Mouse (Mus musculus): Measurements from ENCODE around the gene Cldn7. TPM values are rescaled to one million over a fixed set of nuclear protein-coding genes. Genes with fewer than 3 reads are reported as not detected.

The Cldn7 gene
- total and polyA plus RNA-seq, 2 experiments from 2014 or later: 0.57 TPM; not detected in 1

DNA sequence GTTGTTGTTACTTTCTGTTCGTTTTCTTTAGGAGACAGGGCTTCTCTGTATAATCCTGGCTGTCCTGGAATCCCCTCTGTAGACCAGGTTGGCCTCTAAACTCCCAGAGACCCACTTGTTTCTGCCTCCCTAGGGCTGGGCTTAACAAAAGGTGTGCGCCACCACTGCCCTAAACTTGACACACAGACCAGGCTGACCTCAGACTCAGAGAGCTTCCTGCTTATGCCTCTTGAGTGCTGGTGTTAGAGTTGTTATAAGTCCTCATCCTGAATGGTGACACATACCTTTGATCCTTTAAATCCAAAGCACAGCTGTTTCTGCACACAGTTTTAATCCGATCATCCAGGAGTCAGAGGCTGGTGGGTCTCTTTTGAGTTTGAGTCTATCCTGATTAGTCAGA, 28.4 kb downstream of the Cldn7 start:
- Histone ChIP-seq H3K4me1 (ENCODE audit: insufficient read depth, low read length) (no peaks in the 10 kb centered on the region; the same call in 1 of the 2 replicates), H3K4me3 (ENCODE audit: low read depth, low read length) (no peak overlapping the region), H3K4me2 (ENCODE audit: low read depth, low read length, poor library complexity, severe bottlenecking) (peak overlapping the region; percentile 61), H3K9me3 (ENCODE audit: low read length) (no peaks in the 10 kb centered on the region), H3K36me3 (ENCODE audit: insufficient read depth, low read length) (peaks cover 22% of the 10 kb centered on the region), H3K9ac (replicated peaks; ENCODE audit: low read length, poor library complexity, severe bottlenecking) (no peak overlapping the region), H3K27ac (ENCODE audit: low read depth, low read length) (no peak overlapping the region), H3K27me3 (ENCODE audit: insufficient read depth, low read length) (no peaks in the 10 kb centered on the region)
- DNase-seq (ENCODE audit: low spot score) (no peak), ATAC-seq (ENCODE audit: low FRiP score) (no peak)
- WGBS: 92% methylated on average over 3 of the region's 3 CpGs
- TF ChIP-seq CTCF (IDR thresholded peaks at IDR 0.05): no peak

DNA sequence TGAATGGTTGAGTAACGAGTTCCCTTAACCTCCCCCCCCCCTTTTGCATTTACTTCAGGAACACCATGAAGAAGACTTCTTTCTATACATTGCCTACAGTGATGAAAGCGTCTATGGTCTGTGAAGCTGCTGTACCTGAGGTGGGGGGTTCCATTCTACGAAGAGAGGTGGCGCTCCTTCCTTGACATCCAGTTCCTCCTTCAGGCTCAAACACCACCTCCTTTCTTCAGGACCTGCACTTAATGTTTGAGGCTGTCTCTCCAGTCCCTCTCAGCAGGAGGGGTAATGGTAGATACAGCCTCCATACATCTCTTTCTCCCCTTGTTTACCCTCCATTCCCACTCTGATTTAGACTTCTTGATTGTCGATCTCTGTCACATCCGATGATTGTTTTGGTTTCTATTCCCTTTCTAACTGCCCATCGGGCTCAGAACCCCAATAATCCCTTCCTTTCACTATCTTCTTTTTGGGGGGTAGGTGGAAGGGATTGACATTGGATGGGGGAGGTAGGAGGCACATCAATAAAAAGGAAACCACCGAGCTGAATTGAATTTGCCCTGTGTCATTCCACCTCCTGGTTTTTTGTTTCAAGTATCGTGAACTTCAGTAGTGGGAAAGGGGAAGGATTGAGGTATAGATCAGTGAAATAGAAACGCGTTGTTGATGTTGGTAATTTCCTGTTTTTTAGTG, 30.0 kb downstream of the Cldn7 start:
- Histone ChIP-seq H3K4me2 (ENCODE audit: low read depth, low read length, poor library complexity, severe bottlenecking) (no peak overlapping the region), H3K4me3 (ENCODE audit: low read depth, low read length) (no peak overlapping the region), H3K36me3 (ENCODE audit: insufficient read depth, low read length) (peaks cover 17% of the 10 kb centered on the region; the same call in 1 of the 2 replicates), H3K9me3 (ENCODE audit: low read length) (no peaks in the 10 kb centered on the region), H3K4me1 (ENCODE audit: insufficient read depth, low read length) (no peaks in the 10 kb centered on the region; the same call in 1 of the 2 replicates), H3K27me3 (ENCODE audit: insufficient read depth, low read length) (no peaks in the 10 kb centered on the region), H3K27ac (ENCODE audit: low read depth, low read length) (no peak overlapping the region), H3K9ac (replicated peaks; ENCODE audit: low read length, poor library complexity, severe bottlenecking) (no peak overlapping the region)
- ATAC-seq (ENCODE audit: low FRiP score): no peak
- TF ChIP-seq CTCF (IDR thresholded peaks at IDR 0.05): peak; percentile 48
- WGBS: 85% methylated on average over 11 of the region's 11 CpGs
- no peak for DNase-seq (ENCODE audit: low spot score)

DNA sequence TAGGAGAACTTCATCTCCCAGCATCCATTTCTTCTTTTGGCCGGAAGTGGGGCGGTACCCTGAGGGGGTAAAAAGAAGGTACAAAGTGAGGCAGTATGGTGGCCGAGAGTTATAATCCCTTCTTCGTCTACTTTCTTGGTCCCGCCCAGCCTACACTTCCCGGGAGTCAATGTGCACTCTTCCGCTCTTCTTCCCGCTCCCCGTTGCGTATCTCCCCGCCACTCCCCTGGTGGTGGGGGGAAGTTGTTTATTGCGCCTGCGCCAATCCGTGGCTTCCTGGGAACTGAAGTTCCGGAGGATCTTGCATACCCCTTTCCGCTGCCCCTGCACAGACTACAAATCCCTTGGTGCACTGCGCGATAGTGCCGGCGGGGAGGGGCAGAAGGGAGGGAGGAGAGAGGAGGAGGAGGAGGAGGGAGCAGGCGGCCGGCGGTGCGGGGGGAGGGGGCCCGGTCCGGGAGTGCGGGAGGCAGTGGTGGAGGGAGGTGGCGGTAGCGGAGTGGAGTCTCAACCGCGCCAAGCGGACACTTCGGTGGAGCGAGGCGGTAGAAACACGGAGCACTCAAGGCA, 30.9 kb downstream of the Cldn7 start, which contains the start of gene Phf23:
Phf23 (plus strand) TSS at position 387 of the 570 bp plus-strand sequence.
- Histone ChIP-seq H3K9me3 (ENCODE audit: low read length) (no peaks in the 10 kb centered on the region), H3K27ac (ENCODE audit: low read depth, low read length) (peak within 1 kb of the TSS; percentile 82), H3K4me3 (ENCODE audit: low read depth, low read length) (peak within 1 kb of the TSS; percentile 85), H3K4me2 (ENCODE audit: low read depth, low read length, poor library complexity, severe bottlenecking) (peak within 1 kb of the TSS; percentile 95), H3K27me3 (ENCODE audit: insufficient read depth, low read length) (no peaks in the 10 kb centered on the region), H3K36me3 (ENCODE audit: insufficient read depth, low read length) (peaks cover 12% of the 10 kb centered on the region; the same call in 1 of the 2 replicates), H3K4me1 (ENCODE audit: insufficient read depth, low read length) (peaks cover 3% of the 10 kb centered on the region; the same call in 1 of the 2 replicates), H3K9ac (replicated peaks; ENCODE audit: low read length, poor library complexity, severe bottlenecking) (peak within 1 kb of the TSS; percentile 86)
- TF ChIP-seq CTCF (IDR thresholded peaks at IDR 0.05): peak; percentile 64
- peak; percentile 82 for ATAC-seq (ENCODE audit: low FRiP score)
- WGBS: under 1% methylated on average over 36 of the region's 36 CpGs
- DNase-seq (ENCODE audit: low spot score): peak; percentile 99

DNA sequence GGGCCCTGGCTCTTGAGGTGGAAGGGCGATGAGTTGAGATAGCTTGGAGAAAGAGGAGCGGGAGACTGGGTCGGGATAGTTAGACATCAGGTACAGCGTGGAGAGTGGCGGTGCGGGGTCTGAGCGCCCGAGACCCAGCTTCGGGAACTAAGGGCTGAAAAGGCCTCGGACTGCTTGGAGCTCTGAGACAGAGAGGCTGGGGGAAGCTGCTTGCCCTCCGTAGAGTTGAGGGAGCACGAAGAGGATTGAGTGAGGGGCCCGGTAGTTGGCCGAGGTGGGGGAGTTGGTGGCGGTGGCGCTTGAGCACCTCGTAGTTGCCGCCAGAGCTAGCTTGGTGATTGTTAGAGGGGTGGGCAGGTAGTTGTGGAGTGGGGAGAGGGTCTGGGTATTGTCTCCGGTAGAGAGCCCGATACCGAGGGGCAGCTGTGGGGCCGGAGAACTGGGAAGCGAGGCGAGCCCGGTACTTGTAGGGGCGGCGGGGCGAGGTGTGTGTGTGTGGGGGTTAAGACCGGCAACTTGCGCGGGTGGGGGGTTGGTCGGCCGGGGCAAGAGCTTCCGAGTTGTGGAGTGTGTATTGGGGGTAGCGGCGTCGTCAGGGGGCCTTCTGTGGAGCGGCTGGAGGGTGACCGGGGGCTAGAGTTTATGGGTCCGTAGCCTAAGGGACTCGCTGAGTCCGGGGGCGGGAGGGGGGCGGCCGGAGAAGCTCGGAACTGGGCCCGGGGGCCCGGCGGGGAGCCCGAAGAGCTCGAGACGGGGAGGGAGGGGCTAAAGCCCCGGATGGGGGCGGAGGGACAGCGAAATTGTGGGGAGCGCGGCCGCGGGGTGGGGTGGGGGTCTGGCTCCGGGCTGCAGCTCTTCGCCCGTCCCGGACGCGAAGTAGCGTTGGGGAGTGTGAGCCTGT, 31.8 kb downstream of the Cldn7 start:
- under 1% methylated on average over 52 of the region's 66 CpGs for WGBS
- peak; percentile 59 for DNase-seq (ENCODE audit: low spot score)

DNA sequence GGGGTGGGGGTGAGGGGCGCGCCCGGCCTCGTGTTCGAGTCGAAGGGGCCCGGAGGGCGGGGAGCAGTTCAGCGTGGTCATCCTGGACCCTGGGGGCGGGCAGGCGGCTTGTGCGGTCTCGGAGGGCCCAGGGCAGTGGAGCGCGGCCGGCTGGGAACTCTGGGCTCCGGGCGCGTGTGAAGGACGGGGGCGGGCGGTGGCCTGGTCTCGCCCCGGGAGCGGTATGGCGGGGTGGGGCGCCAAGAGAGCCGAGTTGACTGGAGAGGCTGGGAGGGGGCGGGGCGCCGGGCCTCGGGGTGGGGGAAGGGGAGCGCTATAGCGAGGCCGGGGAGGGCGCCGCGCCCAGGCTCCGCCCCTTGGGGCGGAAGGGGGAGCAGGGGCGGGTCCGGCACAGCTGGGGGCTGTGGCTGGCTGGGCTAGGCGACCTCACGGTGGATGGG, 32.5 kb downstream of the Cldn7 start:
- peak overlapping the region; percentile 86 for H3K9ac ChIP-seq (replicated peaks; ENCODE audit: low read length, poor library complexity, severe bottlenecking)
- ATAC-seq (ENCODE audit: low FRiP score) (0 out of 2 replicates have a peak, but pooled peaks have one; percentile 2), DNase-seq (ENCODE audit: low spot score) (peak; percentile 74)
- TF ChIP-seq CTCF (IDR thresholded peaks at IDR 0.05): no peak
- peak overlapping the region; percentile 82 for H3K27ac ChIP-seq (ENCODE audit: low read depth, low read length)
- H3K36me3 ChIP-seq (ENCODE audit: insufficient read depth, low read length): peaks cover 12% of the 10 kb centered on the region; the same call in 1 of the 2 replicates
- WGBS: 0% methylated on average over 19 of the region's 44 CpGs
- no peaks in the 10 kb centered on the region for H3K27me3 ChIP-seq (ENCODE audit: insufficient read depth, low read length)
- no peaks in the 10 kb centered on the region for H3K9me3 ChIP-seq (ENCODE audit: low read length)
- peaks cover 9% of the 10 kb centered on the region for H3K4me1 ChIP-seq (ENCODE audit: insufficient read depth, low read length)
- peak overlapping the region; percentile 85 for H3K4me3 ChIP-seq (ENCODE audit: low read depth, low read length)
- peak overlapping the region; percentile 95 for H3K4me2 ChIP-seq (ENCODE audit: low read depth, low read length, poor library complexity, severe bottlenecking)

More for the DNA sequence above, 31.8 kb downstream of the Cldn7 start:
- no peak for ATAC-seq (ENCODE audit: low FRiP score)
- H3K9ac ChIP-seq (replicated peaks; ENCODE audit: low read length, poor library complexity, severe bottlenecking): peak overlapping the region; percentile 86
- peak overlapping the region; percentile 82 for H3K27ac ChIP-seq (ENCODE audit: low read depth, low read length)
- peaks cover 3% of the 10 kb centered on the region; the same call in 1 of the 2 replicates for H3K4me1 ChIP-seq (ENCODE audit: insufficient read depth, low read length)
- no peaks in the 10 kb centered on the region for H3K27me3 ChIP-seq (ENCODE audit: insufficient read depth, low read length)
- TF ChIP-seq CTCF (IDR thresholded peaks at IDR 0.05): no peak
- H3K36me3 ChIP-seq (ENCODE audit: insufficient read depth, low read length): peaks cover 12% of the 10 kb centered on the region; the same call in 1 of the 2 replicates
- H3K4me2 ChIP-seq (ENCODE audit: low read depth, low read length, poor library complexity, severe bottlenecking): peak overlapping the region; percentile 95
- H3K4me3 ChIP-seq (ENCODE audit: low read depth, low read length): peak overlapping the region; percentile 85
- no peaks in the 10 kb centered on the region for H3K9me3 ChIP-seq (ENCODE audit: low read length)

All from midbrain, postnatal 0 days (tissue).